Mouse (Mus musculus) MEL (cell line): ENCODE data around the gene Itpk1. TPM values are rescaled to one million over a fixed set of nuclear protein-coding genes. Genes with fewer than 3 reads are reported as not detected.

ENCODE experiments used
- DNase-seq: peaks from one replicate; pipeline ENCODE4 v3.0.0; 2011; ENCODE audit warnings: low read depth, low spot score
- H3K27ac ChIP-seq: 2 replicates; pipeline ENCODE4 v1.5.1; 2012; ENCODE audit warnings: low read depth, mild to moderate bottlenecking, control low read depth, low read length, moderate library complexity; ENCODE audit not compliant: control insufficient read depth
- H3K27me3 ChIP-seq, 2 experiments: fragments of 150-350 bp in 1 of 2; sonication (generic) in 1 of 2; 2 replicates each; pipeline ENCODE4 v1.6.1; 2012; ENCODE audit warnings: low read length in 2 of 2, mild to moderate bottlenecking in 2 of 2, improper control_type of control experiment in 1 of 2, moderate library complexity in 1 of 2; ENCODE audit not compliant: insufficient read depth in 2 of 2, control insufficient read depth in 1 of 2
- H3K36me3 ChIP-seq, 2 experiments: 2 replicates each; pipeline ENCODE4 v1.6.1; 2012 to 2014; ENCODE audit warnings: low read length in 2 of 2, improper control_type of control experiment in 1 of 2, inconsistent platforms in 1 of 2, mild to moderate bottlenecking in 1 of 2; ENCODE audit not compliant: insufficient read depth in 2 of 2, control insufficient read depth in 1 of 2
- H3K4me1 ChIP-seq, 2 experiments: fragments of 150-350 bp in 1 of 2; sonication (generic) in 1 of 2; 2 replicates each; pipeline ENCODE4 v1.6.1; 2012; ENCODE audit warnings: low read length in 2 of 2, improper control_type of control experiment in 1 of 2, mild to moderate bottlenecking in 1 of 2; ENCODE audit not compliant: insufficient read depth in 2 of 2, control insufficient read depth in 1 of 2
- H3K4me3 ChIP-seq, 2 experiments: fragments of 150-350 bp in 1 of 2; sonication (generic) in 1 of 2; 2 replicates each; pipeline ENCODE4 v1.5.1; 2012; ENCODE audit warnings: low read depth in 2 of 2, low read length in 2 of 2, mild to moderate bottlenecking in 2 of 2, moderate library complexity in 2 of 2, control low read depth in 1 of 2, improper control_type of control experiment in 1 of 2; ENCODE audit not compliant: control insufficient read depth in 1 of 2, insufficient read depth in 1 of 2
- H3K79me2 ChIP-seq: 2 replicates; pipeline ENCODE4 v1.6.1; 2012; ENCODE audit warnings: mild to moderate bottlenecking, low read length, moderate library complexity; ENCODE audit not compliant: control insufficient read depth, poor library complexity, insufficient read depth
- H3K9ac ChIP-seq: 2 replicates; pipeline ENCODE4 v1.6.1; 2012; ENCODE audit warnings: low read depth, mild to moderate bottlenecking, control low read depth, low read length, moderate library complexity; ENCODE audit not compliant: control insufficient read depth, poor library complexity, severe bottlenecking
- H3K9me3 ChIP-seq: fragments of 150-350 bp; sonication (generic); replicated peaks from 2 replicates; pipeline ENCODE4 v1.6.1; 2012; ENCODE audit warnings: mild to moderate bottlenecking, low read length, improper control_type of control experiment, moderate library complexity; ENCODE audit not compliant: insufficient read depth
- BHLHE40 ChIP-seq: IDR thresholded peaks from 2 replicates; pipeline ENCODE4 v1.6.1; 2012; ENCODE audit warnings: low read depth, mild to moderate bottlenecking, inconsistent platforms, low read length, improper control_type of control experiment, borderline replicate concordance
- CTCF ChIP-seq, 3 experiments: IDR thresholded peaks in 2 of 3; conservative IDR thresholded peaks in 1 of 3; 2 replicates each; pipeline ENCODE4 v1.5.1; 2011 to 2012; ENCODE audit warnings: low read length in 3 of 3, low read depth in 2 of 3, mild to moderate bottlenecking in 2 of 3, improper control_type of control experiment in 1 of 3, inconsistent platforms in 1 of 3, mixed read lengths in 1 of 3, moderate library complexity in 1 of 3; ENCODE audit not compliant: control insufficient read depth in 1 of 3, insufficient read depth in 1 of 3, poor library complexity in 1 of 3, severe bottlenecking in 1 of 3
- E2F4 ChIP-seq: IDR thresholded peaks from 2 replicates; pipeline ENCODE4 v1.6.1; 2011; ENCODE audit warnings: low read depth, low read length, improper control_type of control experiment, borderline replicate concordance
- JUND ChIP-seq: IDR thresholded peaks from 2 replicates; pipeline ENCODE4 v1.6.1; 2011; ENCODE audit warnings: low read depth, mild to moderate bottlenecking, improper control_type of control experiment, low read length
- MAFK ChIP-seq: IDR thresholded peaks from 2 replicates; pipeline ENCODE4 v1.6.1; 2011; ENCODE audit warnings: low read depth, mild to moderate bottlenecking, low read length, improper control_type of control experiment, borderline replicate concordance
- MXI1 ChIP-seq: IDR thresholded peaks from 2 replicates; pipeline ENCODE4 v1.6.1; 2011; ENCODE audit warnings: mild to moderate bottlenecking, low read depth, low read length, improper control_type of control experiment
- MYB ChIP-seq: IDR thresholded peaks from 2 replicates; pipeline ENCODE4 v1.6.1; 2011; ENCODE audit warnings: mild to moderate bottlenecking, low read depth, low read length, improper control_type of control experiment
- MYC ChIP-seq: IDR thresholded peaks from 2 replicates; pipeline ENCODE4 v1.6.1; 2011; ENCODE audit warnings: low read depth, mild to moderate bottlenecking, low read length, improper control_type of control experiment, moderate library complexity
- NELFE ChIP-seq: IDR thresholded peaks from 2 replicates; pipeline ENCODE4 v1.6.1; 2011; ENCODE audit warnings: low read depth, low read length, improper control_type of control experiment
- POLR2A ChIP-seq, 2 experiments: IDR thresholded peaks; 2 replicates each; pipeline ENCODE4 v1.6.1; 2011 to 2012; ENCODE audit warnings: low read length in 2 of 2, mild to moderate bottlenecking in 2 of 2, control low read depth in 1 of 2, improper control_type of control experiment in 1 of 2, low read depth in 1 of 2, moderate library complexity in 1 of 2; ENCODE audit not compliant: control insufficient read depth in 1 of 2, insufficient read depth in 1 of 2, poor library complexity in 1 of 2
- RCOR1 ChIP-seq: IDR thresholded peaks from 2 replicates; pipeline ENCODE4 v1.6.1; 2012; ENCODE audit warnings: low read depth, mild to moderate bottlenecking, inconsistent platforms, low read length, improper control_type of control experiment
- SMC3 ChIP-seq: IDR thresholded peaks from 2 replicates; pipeline ENCODE4 v1.6.1; 2011; ENCODE audit warnings: low read depth, low read length, improper control_type of control experiment
- TAL1 ChIP-seq: IDR thresholded peaks from 2 replicates; pipeline ENCODE4 v1.6.1; 2012; ENCODE audit warnings: mild to moderate bottlenecking, inconsistent platforms, low read length, moderate library complexity, mixed read lengths
- TCF12 ChIP-seq: IDR thresholded peaks from 2 replicates; pipeline ENCODE4 v1.6.1; 2014; ENCODE audit warnings: low read depth, mild to moderate bottlenecking, inconsistent platforms, low read length, improper control_type of control experiment, moderate library complexity
- UBTF ChIP-seq: IDR thresholded peaks from 2 replicates; pipeline ENCODE4 v1.6.1; 2012; ENCODE audit warnings: low read depth, mild to moderate bottlenecking, inconsistent platforms, low read length, improper control_type of control experiment, moderate library complexity, borderline replicate concordance; ENCODE audit not compliant: insufficient read depth
- USF2 ChIP-seq, 2 experiments: IDR thresholded peaks; 2 replicates each; pipeline ENCODE4 v1.6.1; 2011 to 2012; ENCODE audit warnings: improper control_type of control experiment in 2 of 2, low read length in 2 of 2, borderline replicate concordance in 1 of 2, inconsistent platforms in 1 of 2, low read depth in 1 of 2, mild to moderate bottlenecking in 1 of 2; ENCODE audit not compliant: insufficient read depth in 1 of 2
- polyA plus RNA-seq, 2 experiments: library from polyadenylated mRNA; stranded (reverse) in 1 of 2; unstranded in 1 of 2; fragments of >175 nt in 1 of 2; fragments of >200 nt in 1 of 2; gene quantifications; 2 replicates each; pipeline versions ENCODE4 v1.2.1 to v1.2.4; 2012; ENCODE audit warnings: low replicate concordance in 2 of 2, low read depth in 1 of 2; ENCODE audit not compliant: insufficient read length in 2 of 2, insufficient read depth in 1 of 2, missing spikeins in 1 of 2
- total RNA-seq: library from RNA; depleted of rRNA; stranded (reverse); fragments of 300-350 nt; gene quantifications from 2 replicates; pipeline ENCODE4 v1.2.3, GENCODE M21; 2012

The Itpk1 gene
- total and polyA plus RNA-seq, 3 experiments: 12.0 to 25.7 TPM; not detected in 1

DNA sequence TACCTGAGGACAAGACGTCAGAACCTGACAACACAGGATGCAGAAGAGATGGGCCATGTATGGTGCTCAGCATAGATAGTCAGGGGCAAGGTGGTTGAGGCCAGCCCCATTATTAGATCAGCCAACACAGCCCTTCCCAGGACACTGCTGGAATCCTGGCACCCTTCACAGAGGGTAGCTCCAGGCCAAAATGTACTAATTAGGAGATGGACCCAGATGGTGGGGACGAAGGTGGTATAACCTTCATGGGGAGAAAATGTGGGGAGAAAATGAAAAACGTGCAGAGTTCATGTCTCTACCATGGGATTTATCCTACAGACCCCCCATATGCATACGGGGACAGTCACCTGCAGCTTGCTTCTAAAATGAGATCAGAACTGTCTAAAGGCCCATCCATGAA lies 91.3 kb downstream of the Itpk1 start:
- no peak overlapping the region for H3K27ac ChIP-seq
- TF ChIP-seq RCOR1 (no peak), MYC (no peak), TAL1 (no peak), MXI1 (no peak), BHLHE40 (no peak), JUND (no peak), CTCF (IDR thresholded peaks at IDR 0.05 in 2 of 3, conservative IDR thresholded peaks at IDR 0.05 in 1 of 3; ENCODE audit: control insufficient read depth in 1 of 3, insufficient read depth in 1 of 3, low read depth in 2 of 3, low read length in 3 of 3, poor library complexity in 1 of 3, severe bottlenecking in 1 of 3) (no peak), UBTF (no peak), TCF12 (no peak), E2F4 (no peak), MAFK (no peak), NELFE (no peak), MYB (no peak), USF2 (IDR thresholded peaks at IDR 0.05; ENCODE audit: borderline replicate concordance in 1 of 2, insufficient read depth in 1 of 2, low read depth in 1 of 2, low read length in 2 of 2) (no peak), POLR2A (IDR thresholded peaks at IDR 0.05; ENCODE audit: control insufficient read depth in 1 of 2, insufficient read depth in 1 of 2, low read depth in 1 of 2, low read length in 2 of 2, poor library complexity in 1 of 2) (no peak)
- no peak overlapping the region for H3K4me3 ChIP-seq
- H3K27me3 ChIP-seq: no peaks in the 10 kb centered on the region
- DNase-seq: no peak
- no peak overlapping the region for H3K9ac ChIP-seq
- H3K9me3 ChIP-seq: no peaks in the 10 kb centered on the region
- H3K36me3 ChIP-seq: no peaks in the 10 kb centered on the region
- H3K79me2 ChIP-seq: no peaks in the 10 kb centered on the region
- no peaks in the 10 kb centered on the region for H3K4me1 ChIP-seq

DNA sequence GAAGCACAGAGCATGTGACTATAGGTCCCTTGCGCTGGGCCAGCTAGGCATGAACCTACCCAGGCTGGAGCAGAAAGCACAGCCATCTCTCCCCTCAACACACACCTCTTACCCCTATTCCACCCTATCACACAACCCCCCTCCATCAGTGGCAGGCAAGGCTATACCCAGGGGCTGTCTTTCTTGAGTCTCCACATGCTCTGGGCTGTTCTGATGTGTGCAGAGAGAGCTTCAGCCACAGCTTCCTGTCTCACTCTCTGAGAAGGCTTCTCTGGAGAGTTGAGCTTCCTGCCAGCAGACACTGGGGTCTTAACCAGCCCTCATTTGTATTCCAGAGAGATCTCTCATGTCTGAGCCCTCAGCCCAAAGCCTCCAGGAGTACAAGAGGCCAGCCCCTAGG lies 92.3 kb downstream of the Itpk1 start:
- TF ChIP-seq NELFE: no peak
- Histone ChIP-seq H3K9me3 (no peaks in the 10 kb centered on the region), H3K36me3 (no peaks in the 10 kb centered on the region), H3K4me1 (no peaks in the 10 kb centered on the region), H3K4me3 (no peak overlapping the region), H3K9ac (no peak overlapping the region), H3K27ac (no peak overlapping the region), H3K27me3 (no peaks in the 10 kb centered on the region), H3K79me2 (no peaks in the 10 kb centered on the region)
- DNase-seq: no peak

DNA sequence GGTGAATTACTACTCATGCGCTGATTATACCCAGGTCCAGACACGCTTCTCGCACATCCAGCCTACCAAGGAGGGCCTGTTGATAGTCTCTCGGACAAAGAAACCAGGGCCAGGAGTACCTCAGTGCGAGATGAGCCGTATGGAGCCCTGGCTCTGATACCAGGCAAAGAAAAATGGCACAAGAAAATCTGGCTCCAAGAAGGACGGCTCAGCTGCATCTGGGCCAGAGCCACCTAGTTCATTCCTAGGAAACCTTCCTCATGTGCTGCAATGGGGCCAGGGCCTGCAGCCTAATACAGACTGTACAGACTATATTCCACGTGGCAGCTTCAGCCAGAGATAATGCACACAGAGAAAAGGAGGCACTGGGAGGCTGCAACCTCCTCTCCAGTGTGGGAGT lies 93.8 kb downstream of the Itpk1 start:
- Histone ChIP-seq H3K4me3 (no peak overlapping the region), H3K27me3 (no peaks in the 10 kb centered on the region), H3K27ac (no peak overlapping the region), H3K9ac (no peak overlapping the region), H3K36me3 (no peaks in the 10 kb centered on the region), H3K9me3 (no peaks in the 10 kb centered on the region), H3K4me1 (no peaks in the 10 kb centered on the region), H3K79me2 (no peaks in the 10 kb centered on the region)
- TF ChIP-seq BHLHE40: no peak
- TF ChIP-seq SMC3: no peak
- no peak for DNase-seq
